Mouse (Mus musculus) 416B (cell line): ENCODE results near the gene 4833439L19Rik.
A peak's percentile ranks its signal among the peaks of the same experiment; 100 is the strongest.

Source experiments
- DNase-seq: peaks from one replicate; pipeline ENCODE4 v3.0.0; 2011; ENCODE audit warnings: low read depth

The 4833439L19Rik gene

DNA sequence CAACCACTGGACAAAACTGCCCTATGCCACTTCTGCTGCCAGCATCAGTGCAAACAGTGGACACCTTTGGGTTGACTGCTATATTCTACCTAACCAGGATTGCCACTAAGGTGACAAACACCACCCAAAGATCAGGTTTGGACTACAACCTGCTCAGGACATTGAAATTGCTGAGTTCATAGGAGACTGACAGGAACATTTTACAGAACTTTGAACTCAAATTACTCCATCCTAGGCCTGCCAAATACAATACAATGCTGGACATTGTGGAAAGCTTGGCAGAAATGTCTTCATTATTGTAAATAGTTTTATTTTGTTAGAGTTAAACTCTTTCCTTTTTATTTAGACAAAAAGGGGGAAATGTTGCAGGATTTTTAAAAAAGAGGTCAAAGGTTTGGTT is 44.1 kb downstream of the 4833439L19Rik start:
- no peak for DNase-seq

DNA sequence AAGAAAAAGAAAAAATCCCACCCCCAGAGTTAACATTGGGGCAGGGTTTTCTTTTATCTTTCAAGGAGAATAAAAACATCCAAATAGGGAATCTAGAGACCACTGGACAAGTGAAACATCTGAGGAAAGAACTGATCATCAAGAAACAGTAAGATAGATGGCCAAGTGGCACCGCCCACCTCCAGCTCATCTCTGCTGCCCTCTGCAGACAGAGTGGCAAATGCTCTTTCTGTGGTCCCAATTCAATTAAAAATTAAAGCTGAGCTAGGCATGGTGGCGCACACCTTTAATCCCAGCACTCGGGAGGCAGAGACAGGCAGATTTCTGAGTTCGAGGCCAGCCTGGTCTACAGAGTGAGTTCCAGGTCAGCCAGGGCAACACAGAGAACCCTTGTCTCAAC is 45.0 kb downstream of the 4833439L19Rik start:
- peak; percentile 70 for DNase-seq

DNA sequence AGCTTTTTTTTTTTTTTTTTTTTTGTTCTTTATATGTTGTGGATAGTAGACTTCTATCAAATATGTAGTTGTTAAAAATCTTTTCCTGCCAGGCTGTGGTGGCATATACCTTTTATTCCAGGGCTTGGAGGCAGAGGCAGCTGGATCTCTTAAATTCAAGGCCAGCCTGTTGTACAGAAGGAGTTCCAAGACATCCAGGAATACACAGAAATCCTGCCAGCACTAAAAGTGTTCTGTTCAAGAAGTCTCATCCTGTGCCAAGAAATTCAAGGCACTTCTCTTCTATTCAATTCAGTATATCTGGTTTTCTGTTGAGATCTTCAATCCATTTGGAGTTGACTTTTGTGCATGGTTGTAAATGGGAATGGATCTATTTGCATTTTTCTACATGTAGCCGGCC is 59.3 kb downstream of the 4833439L19Rik start:
- no peak for DNase-seq

DNA sequence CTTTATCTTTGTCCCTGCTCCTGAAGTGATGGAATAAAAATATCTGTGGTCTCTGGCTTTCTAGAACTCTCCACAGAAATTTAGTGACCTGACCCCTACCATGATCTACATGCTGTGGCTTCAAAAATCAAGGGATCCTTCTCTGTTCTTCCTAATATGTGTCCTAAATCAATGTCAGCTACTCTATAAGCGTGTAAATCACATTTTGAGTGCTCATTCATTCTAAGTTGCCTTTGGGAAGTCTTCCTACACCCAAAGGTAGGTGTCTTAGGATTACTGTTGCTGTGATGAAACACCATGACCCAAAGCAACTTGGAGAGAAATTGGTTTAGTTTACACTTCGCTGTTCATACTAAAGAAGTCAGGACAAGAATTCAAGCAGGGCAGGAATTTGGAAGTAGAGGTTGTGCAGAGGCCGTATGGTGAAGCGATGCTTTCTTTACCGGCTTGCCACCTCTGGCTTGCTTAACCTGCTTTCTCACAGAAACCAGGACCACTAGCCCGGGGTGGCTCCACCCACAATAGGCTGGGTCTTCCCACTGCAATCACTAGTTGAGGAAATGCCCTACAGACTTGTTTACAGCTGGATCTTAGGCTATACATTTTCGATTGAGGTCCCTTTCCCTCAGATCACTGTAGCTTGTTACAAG is 60.5 kb downstream of the 4833439L19Rik start:
- peak; percentile 47 for DNase-seq

DNA sequence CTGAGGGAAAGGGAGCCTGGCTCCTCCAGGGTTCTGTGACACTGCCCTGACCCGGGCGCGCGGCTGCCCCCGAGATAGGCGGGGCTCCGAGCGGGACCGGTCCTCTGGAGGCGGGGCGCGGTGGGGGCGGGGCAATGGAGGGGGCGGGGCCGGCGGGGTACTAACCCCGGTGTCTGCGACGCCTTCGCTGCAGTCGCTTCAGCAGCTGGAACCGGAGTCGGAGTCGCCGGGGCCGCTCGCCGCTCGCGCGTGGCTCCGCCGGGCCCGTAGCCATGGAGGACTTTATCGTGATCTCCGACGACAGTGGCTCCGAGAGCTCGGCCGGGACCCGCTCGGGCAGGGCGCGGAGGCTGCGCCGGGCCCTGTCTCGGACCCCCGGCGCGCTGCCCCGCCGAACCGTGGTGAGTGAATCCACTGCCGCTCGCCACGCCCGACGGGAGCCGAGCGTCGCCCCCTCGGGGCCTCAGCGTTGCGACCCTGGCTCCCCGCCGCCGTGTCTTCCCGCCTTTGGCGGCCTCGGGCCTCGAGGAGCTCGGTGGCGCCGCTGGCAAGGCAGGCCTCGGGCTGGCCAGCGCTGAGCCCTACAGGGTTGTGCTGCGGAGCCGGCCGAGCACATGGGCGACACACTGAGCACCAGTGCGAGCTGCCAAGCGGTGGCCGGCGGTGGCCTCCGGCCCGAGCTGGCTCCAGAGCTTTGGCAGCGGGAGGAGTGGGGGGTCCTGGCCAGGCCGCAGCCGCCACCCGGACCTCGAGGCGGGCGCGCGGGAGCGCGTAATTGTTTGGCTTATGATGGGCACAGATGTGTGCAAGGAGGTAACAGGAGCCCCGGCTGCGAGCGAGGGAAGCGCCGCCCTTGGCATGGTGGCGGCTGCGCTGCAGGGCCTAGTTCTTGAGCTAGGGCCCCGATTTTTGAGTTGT is 61.4 kb downstream of the 4833439L19Rik start, which contains the start of gene Simc1:
Gene Simc1 (plus strand): TSS at position 176 of the 918 bp plus-strand sequence.
- peak; percentile 55 for DNase-seq

DNA sequence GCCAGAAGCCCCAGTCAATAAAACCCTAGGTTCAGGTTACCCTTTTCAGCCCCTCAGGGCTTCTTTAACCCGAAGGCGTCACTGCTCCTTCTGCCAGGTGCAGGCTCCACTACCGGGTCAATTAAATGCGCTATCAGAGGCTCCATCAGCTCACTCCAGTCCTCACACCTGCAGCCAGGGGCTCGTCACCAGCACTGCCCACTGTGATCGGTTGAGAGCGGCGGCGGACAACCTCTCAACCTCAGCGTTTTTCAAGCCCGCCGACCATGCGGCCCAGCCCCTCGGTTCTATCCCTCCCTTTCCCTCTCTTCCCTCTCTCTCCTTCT is 62.0 kb downstream of the 4833439L19Rik start:
- no peak for DNase-seq

DNA sequence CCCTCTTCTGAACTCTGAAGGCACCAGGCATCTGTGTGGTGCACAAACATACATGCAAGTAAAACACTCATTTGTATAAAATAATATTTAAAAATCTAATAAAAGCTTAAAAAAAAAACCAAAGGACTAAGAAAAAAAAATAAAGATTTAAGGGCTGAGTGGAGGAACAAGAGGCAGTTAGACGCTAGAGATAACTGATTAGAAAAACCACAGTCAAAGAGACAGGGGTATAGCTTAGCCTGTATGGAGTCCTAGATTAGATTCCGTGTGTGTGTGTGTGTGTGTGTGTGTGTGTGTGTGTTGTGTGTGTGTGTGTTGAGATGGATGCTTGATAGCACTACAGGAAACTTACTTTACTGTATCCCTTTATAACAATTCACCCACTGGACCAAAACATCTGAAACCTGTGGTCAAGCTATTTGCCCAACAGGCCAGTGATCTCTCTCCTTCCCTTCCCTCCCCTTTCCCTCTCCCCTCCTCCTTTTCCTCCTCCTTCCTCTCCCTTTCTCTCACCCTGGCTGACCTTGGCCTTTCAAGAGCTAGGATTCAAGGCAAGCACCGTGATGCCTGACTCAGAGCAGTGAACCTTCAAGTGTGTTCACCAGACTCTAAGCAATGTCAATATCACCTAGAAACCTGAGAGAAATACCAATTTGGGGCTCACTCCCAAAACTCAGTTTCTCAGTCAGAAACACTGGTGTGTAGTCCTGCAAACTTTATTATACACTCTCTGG is 63.1 kb downstream of the 4833439L19Rik start:
- DNase-seq: peak; percentile 85

DNA sequence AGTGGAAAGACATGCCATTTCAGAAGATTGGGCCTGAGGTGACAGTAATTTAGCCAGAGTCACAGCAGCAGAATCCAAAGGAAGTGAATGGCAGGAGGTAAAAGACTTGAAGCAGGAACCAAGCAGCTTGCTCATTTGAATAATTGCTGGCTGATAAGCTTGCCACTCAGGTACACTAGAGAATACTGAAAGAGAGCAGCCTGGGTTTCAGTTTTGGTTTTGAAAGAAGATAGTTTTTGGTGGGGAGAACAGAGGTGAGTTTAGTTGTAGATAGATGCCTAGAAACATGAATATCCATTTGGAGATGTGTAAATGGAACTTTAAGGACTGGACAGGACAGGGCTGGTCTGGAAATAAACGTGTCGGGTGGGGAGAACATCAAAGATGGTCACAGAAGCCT is 63.9 kb downstream of the 4833439L19Rik start:
- DNase-seq: peak; percentile 47
